ENCODE assay signal across 29 mouse cellular contexts in genomic region chr7:128577607-128578006, GRCm38 (mm10).
"Had no signal": no experiment of that assay in that cellular context is flagged by ENCODE, and none has a peak within 500 bp of the region (broad histone marks: within the 10 kb centered on the region; RNA-seq: fewer than 3 reads in every experiment).

No protein-coding gene starts in this region.

- H3K27me3 ChIP-seq: limb, embryonic 12.5 days; limb, embryonic 13.5 days; limb, embryonic 15.5 days; liver, embryonic 13.5 days; liver, embryonic 15.5 days; lung, embryonic 15.5 days; midbrain, embryonic 12.5 days; midbrain, embryonic 13.5 days; midbrain, embryonic 15.5 days had no signal

- H3K36me3 ChIP-seq: limb, embryonic 10.5 days; limb, embryonic 12.5 days; limb, embryonic 13.5 days; limb, embryonic 15.5 days; liver, embryonic 12.5 days; liver, embryonic 13.5 days; liver, embryonic 15.5 days; lung, embryonic 15.5 days; midbrain, embryonic 10.5 days; midbrain, embryonic 12.5 days; midbrain, embryonic 13.5 days; midbrain, embryonic 15.5 days had no signal

- H3K9me3 ChIP-seq: limb, embryonic 10.5 days; limb, embryonic 12.5 days; limb, embryonic 13.5 days; limb, embryonic 15.5 days; liver, embryonic 12.5 days; liver, embryonic 13.5 days; liver, embryonic 15.5 days; lung, embryonic 15.5 days; megakaryocyte, embryonic 14.5 days; midbrain, embryonic 10.5 days; midbrain, embryonic 12.5 days; midbrain, embryonic 13.5 days; midbrain, embryonic 15.5 days had no signal

- H3K4me3 ChIP-seq: limb, embryonic 10.5 days; limb, embryonic 12.5 days; limb, embryonic 13.5 days; limb, embryonic 15.5 days; liver, embryonic 12.5 days; liver, embryonic 13.5 days; liver, embryonic 15.5 days; lung, embryonic 15.5 days; megakaryocyte, embryonic 14.5 days; midbrain, embryonic 10.5 days; midbrain, embryonic 12.5 days; midbrain, embryonic 13.5 days; midbrain, embryonic 15.5 days; myocyte had no signal

- H3K9ac ChIP-seq: limb, embryonic 12.5 days; limb, embryonic 13.5 days; limb, embryonic 15.5 days; liver, embryonic 12.5 days; liver, embryonic 13.5 days; liver, embryonic 14.5 days; liver, embryonic 15.5 days; liver, postnatal 0 days; lung, embryonic 14.5 days; lung, embryonic 15.5 days; midbrain, embryonic 12.5 days; midbrain, embryonic 13.5 days; midbrain, embryonic 15.5 days had no signal

- H3K4me2 ChIP-seq: limb, embryonic 12.5 days; limb, embryonic 13.5 days; limb, embryonic 15.5 days; liver, embryonic 11.5 days; liver, embryonic 12.5 days; liver, embryonic 13.5 days; liver, embryonic 15.5 days; lung, embryonic 14.5 days; lung, embryonic 15.5 days; midbrain, embryonic 11.5 days; midbrain, embryonic 12.5 days; midbrain, embryonic 13.5 days; midbrain, embryonic 15.5 days had no signal

- DNase-seq: left cerebral cortex, postnatal 4 days; liver; liver, embryonic 13.5 days; liver, postnatal 0 days; lung, adult 18-20 months; lung, adult 2 months; lung, embryonic 14.5 days; lung, postnatal 10 days; lung, postnatal 14 days; lung, postnatal 36 days; lung, postnatal 4 days; midbrain, embryonic 14.5 days had no signal

- H3K27ac ChIP-seq: limb, embryonic 10.5 days; limb, embryonic 12.5 days; limb, embryonic 13.5 days; limb, embryonic 15.5 days; liver, embryonic 12.5 days; liver, embryonic 13.5 days; liver, embryonic 14.5 days; liver, embryonic 15.5 days; lung, embryonic 15.5 days; macrophage; midbrain, embryonic 10.5 days; midbrain, embryonic 12.5 days; midbrain, embryonic 13.5 days; midbrain, embryonic 15.5 days had no signal

- H3K4me1 ChIP-seq: limb, embryonic 15.5 days had no signal
